Mouse (Mus musculus): ENCODE results near the gene Fam122a.

- TF ChIP-seq CTCF (IDR thresholded peaks at IDR 0.05; ENCODE audit: borderline replicate concordance, insufficient read depth, low read length) (no peak), POLR2A (IDR thresholded peaks at IDR 0.05; ENCODE audit: low read depth, low read length) (no peak)
Measured at GRCm38 (mm10) chr19:24432447-24432846, 44.7 kb downstream of the Fam122a start.
